Mouse (Mus musculus) embryonic facial prominence, embryonic 10.5 days (tissue): Measurements from ENCODE around the gene Tex2. TPM values are rescaled to one million over a fixed set of nuclear protein-coding genes. Genes with fewer than 3 reads are reported as not detected.
"Not testable (repeated sequence)": the region's sequence is repeated elsewhere in the genome, so short reads cannot be mapped to it uniquely, and the experiment has no call there.

Experiments used
- DNase-seq: peaks from one replicate; pipeline ENCODE4 v3.0.0-alpha.2; 2017; ENCODE audit warnings: low spot score
- H3K27ac ChIP-seq: fragments of 300-500 bp; sonication (generic); replicated peaks from 2 replicates; pipeline ENCODE4 v1.5.1; 2016; ENCODE audit warnings: mild to moderate bottlenecking
- H3K27me3 ChIP-seq: fragments of 300-500 bp; sonication (generic); replicated peaks from 2 replicates; pipeline ENCODE4 v1.6.1; 2016; ENCODE audit warnings: low read depth, mild to moderate bottlenecking; ENCODE audit not compliant: poor library complexity, severe bottlenecking
- H3K36me3 ChIP-seq: fragments of 300-500 bp; sonication (generic); replicated peaks from 2 replicates; pipeline ENCODE4 v1.6.1; 2016; ENCODE audit warnings: mild to moderate bottlenecking, moderate library complexity
- H3K4me1 ChIP-seq: fragments of 300-500 bp; sonication (generic); 2 replicates; pipeline ENCODE4 v1.6.1; 2016
- H3K4me3 ChIP-seq: fragments of 300-500 bp; sonication (generic); 2 replicates; pipeline ENCODE4 v1.5.1; 2016; ENCODE audit warnings: mild to moderate bottlenecking, moderate library complexity
- H3K9me3 ChIP-seq: fragments of 300-500 bp; sonication (generic); 2 replicates; pipeline ENCODE4 v1.6.1; 2016; ENCODE audit warnings: mild to moderate bottlenecking
- whole genome bisulfite sequencing: fragments of 180-500 bp; shearing (Covaris S2); methylation state at CpG from one replicate; pipeline ENCODE4 v1.1.7; 2016; 5-methylcytosine and 5-hydroxymethylcytosine counted together
- polyA plus RNA-seq: library from polyadenylated mRNA; unstranded; fragments of >200 nt; fragmentation: Nextera tagmentation; extraction: Ambion mirVana; gene quantifications from 2 replicates; pipeline ENCODE4 v1.2.1, GENCODE M21; 2016

Tex2 gene
- polyA plus RNA-seq, 1 experiment from 2014 or later = 6.8 TPM

DNA sequence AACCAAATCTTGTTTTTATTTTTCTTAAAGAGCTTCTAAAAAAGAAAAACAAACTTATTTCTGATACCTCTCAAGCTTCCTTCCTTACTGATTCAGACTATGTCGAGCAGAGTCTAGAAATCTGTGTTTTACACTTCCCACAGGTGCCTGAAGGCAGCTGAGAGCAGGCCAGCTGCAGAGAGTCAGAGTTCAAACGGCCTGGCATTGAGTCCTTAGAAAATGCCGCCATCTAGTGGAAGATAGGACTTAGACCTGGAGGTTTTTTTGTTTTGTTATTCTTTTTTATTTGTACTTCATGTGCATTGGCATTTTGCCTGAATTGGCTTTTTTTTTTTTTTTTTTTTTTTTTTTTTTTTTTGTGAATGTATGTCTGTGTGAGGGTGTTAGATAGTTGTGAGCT lies 121.8 kb downstream of the Tex2 start:
- peak; percentile 68 for DNase-seq
- 3% methylated on average over 3 of the region's 3 CpGs for WGBS
- H3K9me3 ChIP-seq = no peaks in the 10 kb centered on the region

DNA sequence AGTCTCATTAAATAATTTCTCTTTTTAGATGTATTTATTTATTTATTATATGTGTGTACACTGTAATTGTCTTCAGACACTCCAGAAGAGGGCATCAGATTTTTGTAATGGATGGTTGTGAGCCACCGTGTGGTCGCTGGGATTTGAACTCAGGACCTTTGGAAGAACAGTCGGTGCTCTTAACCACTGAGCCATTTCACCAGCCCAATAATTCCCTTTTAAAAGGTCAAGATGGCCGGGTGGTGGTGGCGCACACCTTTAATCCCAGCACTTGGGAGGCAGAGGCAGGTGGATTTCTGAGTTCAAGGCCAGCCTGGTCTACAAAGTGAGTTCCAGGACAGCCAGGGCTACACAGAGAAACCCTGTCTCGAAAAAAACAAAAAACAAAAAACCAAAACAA lies 122.6 kb downstream of the Tex2 start:
- not testable (repeated sequence) for H3K9me3 ChIP-seq, H3K27ac ChIP-seq, H3K36me3 ChIP-seq, H3K27me3 ChIP-seq, H3K4me3 ChIP-seq, DNase-seq
- peaks cover 22% of the 10 kb centered on the region for H3K4me1 ChIP-seq
- WGBS = 90% methylated on average over 6 of the region's 6 CpGs

More for the DNA sequence above, 121.8 kb downstream of the Tex2 start:
- H3K36me3 ChIP-seq = no peaks in the 10 kb centered on the region
- no peak overlapping the region for H3K4me3 ChIP-seq
- no peaks in the 10 kb centered on the region for H3K27me3 ChIP-seq
- H3K4me1 ChIP-seq = peaks cover 17% of the 10 kb centered on the region
- H3K27ac ChIP-seq = no peak overlapping the region

DNA sequence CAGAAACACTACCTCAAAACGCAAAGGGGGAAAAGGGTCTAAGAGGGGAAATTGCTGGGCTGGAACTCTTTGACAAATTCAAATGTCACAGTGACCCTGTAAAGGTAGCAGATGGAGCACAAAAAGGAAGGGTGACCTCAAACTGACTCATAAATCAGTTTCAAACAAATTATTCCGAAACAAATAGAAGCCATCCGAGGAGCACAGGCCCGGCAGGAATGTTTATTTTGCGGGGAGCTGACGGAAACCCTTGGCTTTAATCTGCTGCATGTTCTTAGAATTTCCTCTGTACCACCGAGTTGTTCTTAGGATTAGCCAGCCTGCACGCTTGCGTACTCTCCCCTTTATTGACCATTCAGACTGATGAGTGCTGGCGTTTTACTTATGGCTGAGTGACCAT lies 123.2 kb downstream of the Tex2 start:
- Histone ChIP-seq H3K9me3 (no peaks in the 10 kb centered on the region), H3K4me1 (peaks cover 22% of the 10 kb centered on the region), H3K27ac (no peak overlapping the region), H3K4me3 (no peak overlapping the region), H3K27me3 (0 out of 2 replicates have a peak, but pooled peaks cover 4% of the 10 kb centered on the region), H3K36me3 (no peaks in the 10 kb centered on the region)
- DNase-seq = no peak
- whole genome bisulfite sequencing = 61% methylated on average over 10 of the region's 10 CpGs

DNA sequence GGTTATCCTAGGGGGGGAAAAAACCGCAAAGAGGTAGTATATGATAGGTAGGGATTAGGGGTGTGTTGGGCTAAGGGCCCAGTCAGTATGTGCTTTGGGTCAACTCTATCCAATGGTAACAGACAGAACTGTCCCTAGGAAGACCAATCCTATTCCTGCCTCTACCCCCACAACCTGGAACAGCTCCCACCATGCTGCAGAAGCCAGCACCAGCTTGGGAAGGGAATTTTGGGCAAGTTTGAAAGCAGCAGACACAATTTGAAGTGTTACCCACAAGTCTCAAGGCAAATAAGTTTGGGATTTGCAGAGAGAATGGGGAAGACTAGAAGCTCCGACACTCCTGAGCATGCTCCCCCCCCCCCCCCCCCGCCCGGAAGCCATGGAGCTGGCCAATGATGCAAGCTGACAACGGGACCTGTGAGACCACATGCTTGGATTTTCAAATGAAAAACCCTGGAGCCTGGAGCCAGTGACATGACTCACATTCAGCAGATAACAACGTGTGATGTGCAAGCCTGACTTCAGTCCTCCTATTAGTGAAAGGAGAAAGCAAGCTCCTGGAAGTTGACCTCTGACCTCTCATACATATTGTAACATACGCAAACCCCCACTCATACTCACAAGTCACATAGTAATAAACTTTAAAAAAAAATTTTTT lies 124.1 kb downstream of the Tex2 start:
- DNase-seq = no peak
- no peak overlapping the region for H3K4me3 ChIP-seq
- no peak overlapping the region for H3K27ac ChIP-seq
- H3K27me3 ChIP-seq = 0 out of 2 replicates have a peak, but pooled peaks cover 4% of the 10 kb centered on the region
- WGBS = 61% methylated on average over 7 of the region's 7 CpGs
- peaks cover 22% of the 10 kb centered on the region for H3K4me1 ChIP-seq
- no peaks in the 10 kb centered on the region for H3K36me3 ChIP-seq
- H3K9me3 ChIP-seq = no peaks in the 10 kb centered on the region

DNA sequence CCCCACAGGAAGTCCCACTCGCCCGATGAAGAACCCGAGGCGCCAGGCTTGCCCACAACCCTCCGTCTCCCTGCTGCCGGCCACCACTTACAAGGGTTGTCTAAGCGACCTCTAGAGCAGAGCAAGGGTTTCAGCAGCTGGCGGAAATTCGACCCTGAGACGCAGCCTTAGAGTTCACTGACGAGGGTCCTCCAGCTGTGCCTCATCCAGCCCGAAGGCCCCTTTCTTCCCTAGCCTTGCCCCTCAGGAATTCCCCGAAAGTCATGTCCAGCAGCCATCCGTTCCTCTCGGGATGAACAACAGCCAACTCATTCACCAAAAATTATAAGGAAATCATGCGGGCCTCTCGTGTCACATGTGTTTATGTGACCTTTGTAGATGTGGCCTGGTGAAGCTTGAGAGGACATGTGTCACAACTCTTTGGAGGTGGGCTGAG lies 125.1 kb downstream of the Tex2 start:
- H3K36me3 ChIP-seq = no peaks in the 10 kb centered on the region
- 12% methylated on average over 17 of the region's 17 CpGs for WGBS
- H3K9me3 ChIP-seq = no peaks in the 10 kb centered on the region
- H3K4me1 ChIP-seq = peaks cover 22% of the 10 kb centered on the region
- DNase-seq = no peak
- 0 out of 2 replicates have a peak, but pooled peaks cover 4% of the 10 kb centered on the region for H3K27me3 ChIP-seq
- peak overlapping the region; percentile 98 for H3K4me3 ChIP-seq
- peak overlapping the region; percentile 87 for H3K27ac ChIP-seq

DNA sequence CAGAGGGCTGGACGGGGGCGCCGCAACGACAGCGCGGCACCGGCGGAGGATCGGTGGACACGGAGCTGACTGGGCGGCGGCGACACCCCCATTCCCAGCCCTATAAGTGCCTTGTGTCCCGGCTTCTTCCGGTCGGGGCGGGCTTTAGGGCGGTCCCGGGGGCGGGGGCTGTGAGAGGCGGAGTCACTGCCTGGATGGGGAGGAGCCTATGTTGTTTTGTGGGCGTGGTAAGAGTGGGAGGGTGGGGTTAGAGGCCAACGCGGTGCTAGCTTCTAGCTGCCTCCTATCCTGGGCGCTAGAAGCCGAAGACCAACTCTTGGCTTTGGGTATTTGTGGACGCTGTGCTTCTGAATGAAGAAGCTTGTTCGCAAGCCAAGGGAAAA lies 125.5 kb downstream of the Tex2 start, which contains the start of gene Ern1:
Ern1 (minus strand) TSS at position 120 of the 383 bp plus-strand sequence.
- DNase-seq = peak; percentile 98
- WGBS = under 1% methylated on average over 28 of the region's 28 CpGs

DNA sequence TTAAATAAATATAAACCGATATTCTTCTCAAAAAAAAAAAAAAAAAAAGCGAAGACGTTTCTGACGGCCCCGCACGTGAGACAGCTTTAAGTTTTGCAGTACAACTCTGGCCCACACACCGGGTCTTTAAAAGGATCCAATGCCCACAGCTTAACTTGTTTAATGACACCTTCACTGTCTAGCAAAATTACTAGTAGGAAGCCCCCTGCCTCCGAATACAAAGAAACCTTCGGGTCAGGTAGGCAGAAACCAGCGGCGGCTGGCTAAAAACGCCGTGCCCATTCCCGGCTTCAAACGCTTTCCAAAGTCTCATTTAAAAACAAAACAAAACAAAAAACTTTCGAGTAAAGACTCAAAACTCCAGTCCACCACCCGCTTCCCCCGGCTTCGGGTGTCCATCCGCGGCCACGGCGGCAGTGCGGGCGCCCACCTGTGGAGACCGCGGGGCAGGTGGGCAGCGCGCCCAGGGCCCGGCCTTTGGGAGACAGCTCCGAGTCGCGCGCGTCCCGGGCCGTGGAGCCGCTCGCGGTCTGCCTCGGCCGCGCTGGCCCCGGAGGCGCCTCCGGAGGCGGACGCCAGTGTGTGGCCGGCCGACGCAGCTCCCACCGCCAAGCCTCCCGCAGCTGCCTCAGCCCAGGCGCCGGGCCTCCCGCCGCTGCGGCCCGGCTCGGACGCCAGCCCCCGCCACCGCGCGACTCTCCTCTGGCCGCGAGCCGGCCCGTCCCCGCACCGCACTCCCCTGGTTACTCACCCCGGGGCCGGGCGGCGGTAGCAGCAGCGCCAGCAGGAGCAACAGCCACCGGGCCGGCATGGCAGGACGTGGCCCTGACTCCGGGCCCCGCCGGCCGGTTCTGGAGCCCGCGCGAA lies 126.1 kb downstream of the Tex2 start:
- Histone ChIP-seq H3K9me3 (no peaks in the 10 kb centered on the region), H3K27me3 (0 out of 2 replicates have a peak, but pooled peaks cover 4% of the 10 kb centered on the region), H3K4me3 (peak overlapping the region; percentile 98), H3K27ac (peak overlapping the region; percentile 87), H3K36me3 (no peaks in the 10 kb centered on the region), H3K4me1 (peaks cover 22% of the 10 kb centered on the region)
- under 1% methylated on average over 86 of the region's 86 CpGs for WGBS
- no peak for DNase-seq

More for the DNA sequence above, 125.5 kb downstream of the Tex2 start, which contains the start of gene Ern1:
- Histone ChIP-seq H3K4me1 (peaks cover 22% of the 10 kb centered on the region), H3K27me3 (0 out of 2 replicates have a peak, but pooled peaks cover 4% of the 10 kb centered on the region), H3K9me3 (no peaks in the 10 kb centered on the region), H3K36me3 (no peaks in the 10 kb centered on the region), H3K4me3 (peak within 1 kb of the TSS; percentile 98), H3K27ac (peak within 1 kb of the TSS; percentile 87)

DNA sequence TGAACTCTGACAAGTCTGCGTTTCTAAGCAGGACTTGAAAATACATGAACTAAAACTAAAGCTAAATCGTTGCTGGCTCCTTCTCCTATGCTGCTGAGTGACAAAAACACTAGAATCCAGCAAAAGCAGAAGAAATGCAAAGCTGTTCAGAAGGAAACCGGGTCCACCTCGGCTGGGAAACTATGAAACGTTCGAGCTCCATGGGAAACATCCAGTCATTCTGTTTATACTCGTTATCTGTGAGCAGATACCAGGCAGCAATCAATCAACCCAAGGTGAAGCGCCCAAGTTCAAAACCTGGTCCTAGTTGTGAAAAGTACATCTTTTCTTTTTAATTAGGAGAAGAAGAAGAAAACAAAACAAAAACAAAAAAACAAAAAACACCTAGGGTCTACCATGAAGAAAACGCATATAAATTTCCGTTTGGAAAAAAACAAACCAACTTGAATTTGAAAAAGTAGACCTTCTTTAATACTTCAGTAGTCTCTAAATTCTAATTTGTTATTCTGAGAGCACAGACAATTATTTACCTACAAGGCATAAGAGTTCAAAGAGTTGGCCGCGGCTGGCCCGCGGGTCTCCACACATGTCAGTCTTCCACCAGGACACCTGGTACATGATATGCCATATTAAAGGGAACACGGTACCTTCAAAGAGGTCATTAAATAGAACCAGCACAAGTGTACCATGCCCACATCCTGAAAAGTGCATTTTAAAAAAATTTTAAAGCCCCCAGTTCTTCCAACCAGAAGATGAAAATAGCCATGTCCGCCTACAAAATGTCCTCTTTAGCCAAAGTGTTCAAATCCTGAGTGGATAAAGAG lies 127.0 kb downstream of the Tex2 start:
- no peaks in the 10 kb centered on the region for H3K36me3 ChIP-seq
- no peak overlapping the region for H3K27ac ChIP-seq
- H3K27me3 ChIP-seq = 0 out of 2 replicates have a peak, but pooled peaks cover 4% of the 10 kb centered on the region
- peaks cover 22% of the 10 kb centered on the region for H3K4me1 ChIP-seq
- 62% methylated on average over 16 of the region's 16 CpGs for WGBS
- H3K9me3 ChIP-seq = no peaks in the 10 kb centered on the region
- H3K4me3 ChIP-seq = peak overlapping the region; percentile 98
- no peak for DNase-seq

DNA sequence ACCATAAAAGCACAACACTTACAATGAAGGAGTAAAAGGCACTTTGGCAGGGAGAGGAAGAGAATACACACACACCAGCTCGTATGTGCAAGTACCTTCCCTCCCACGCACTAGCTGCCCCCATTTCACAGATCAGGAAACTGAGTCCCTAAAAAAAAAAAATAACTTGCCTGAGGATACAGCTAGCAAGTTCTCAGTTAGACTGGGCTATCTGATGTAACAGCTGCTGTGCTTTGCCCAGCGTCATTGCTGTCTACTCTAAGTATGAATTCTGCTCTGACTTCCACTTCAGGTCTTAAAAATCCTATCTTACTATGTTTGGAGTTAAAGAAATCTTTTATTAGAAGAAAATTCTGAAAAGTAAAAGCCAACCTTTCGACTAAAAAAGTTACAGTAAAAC lies 127.6 kb downstream of the Tex2 start:
- peaks cover 22% of the 10 kb centered on the region for H3K4me1 ChIP-seq
- H3K36me3 ChIP-seq = no peaks in the 10 kb centered on the region
- 90% methylated on average over 4 of the region's 4 CpGs for WGBS
- H3K9me3 ChIP-seq = no peaks in the 10 kb centered on the region
- H3K27me3 ChIP-seq = 0 out of 2 replicates have a peak, but pooled peaks cover 4% of the 10 kb centered on the region
- no peak for DNase-seq
- no peak overlapping the region for H3K4me3 ChIP-seq
- H3K27ac ChIP-seq = no peak overlapping the region

DNA sequence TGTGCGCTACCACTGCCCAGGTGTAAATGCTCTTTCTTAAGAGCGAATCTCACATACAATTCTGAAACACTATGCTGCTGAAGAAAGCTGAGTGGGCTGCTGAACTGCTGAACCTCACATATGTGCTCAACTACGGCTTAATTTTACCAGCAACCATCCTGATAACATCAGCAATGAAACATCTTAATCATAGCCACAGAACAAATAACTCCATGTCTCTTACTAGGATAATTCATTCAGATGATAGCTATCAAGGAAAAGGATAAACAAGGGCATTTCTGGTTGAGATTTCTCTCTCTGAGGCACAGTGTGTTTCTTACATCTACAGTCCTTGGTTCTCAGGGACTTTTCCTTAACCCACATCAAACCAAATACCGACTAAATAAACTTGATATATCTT lies 128.3 kb downstream of the Tex2 start:
- no peaks in the 10 kb centered on the region for H3K36me3 ChIP-seq

DNA sequence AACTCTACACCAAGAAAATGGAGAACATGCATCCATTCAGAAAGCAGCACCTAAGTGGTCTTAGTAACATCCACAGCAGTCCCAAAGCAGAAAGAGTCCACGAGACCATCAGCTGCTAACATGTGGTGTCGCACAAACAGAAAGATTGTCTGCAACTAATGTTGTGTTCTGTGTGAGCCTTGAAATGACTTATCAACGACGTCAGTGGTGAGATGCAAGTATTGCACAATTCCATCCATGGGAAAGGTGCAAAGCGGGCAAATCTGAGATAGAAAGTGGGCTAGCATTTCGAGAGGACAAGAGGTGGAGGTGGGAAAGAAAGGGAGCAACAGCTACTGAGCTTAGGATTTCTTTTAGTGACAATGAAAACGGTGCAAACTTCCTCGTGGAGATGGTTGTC lies 130.4 kb downstream of the Tex2 start:
- no peak overlapping the region for H3K4me3 ChIP-seq
- DNase-seq = no peak
- H3K27me3 ChIP-seq = 0 out of 2 replicates have a peak, but pooled peaks cover 4% of the 10 kb centered on the region
- no peaks in the 10 kb centered on the region for H3K36me3 ChIP-seq
- no peaks in the 10 kb centered on the region for H3K9me3 ChIP-seq
- no peak overlapping the region for H3K27ac ChIP-seq
- 91% methylated on average over 8 of the region's 8 CpGs for WGBS
- peaks cover 19% of the 10 kb centered on the region for H3K4me1 ChIP-seq

More for the DNA sequence above, 128.3 kb downstream of the Tex2 start:
- WGBS = 91% methylated on average over 4 of the region's 4 CpGs
- peaks cover 28% of the 10 kb centered on the region for H3K4me1 ChIP-seq
- H3K4me3 ChIP-seq = no peak overlapping the region
- H3K9me3 ChIP-seq = no peaks in the 10 kb centered on the region
- H3K27me3 ChIP-seq = 0 out of 2 replicates have a peak, but pooled peaks cover 4% of the 10 kb centered on the region
- DNase-seq = no peak
- no peak overlapping the region for H3K27ac ChIP-seq

DNA sequence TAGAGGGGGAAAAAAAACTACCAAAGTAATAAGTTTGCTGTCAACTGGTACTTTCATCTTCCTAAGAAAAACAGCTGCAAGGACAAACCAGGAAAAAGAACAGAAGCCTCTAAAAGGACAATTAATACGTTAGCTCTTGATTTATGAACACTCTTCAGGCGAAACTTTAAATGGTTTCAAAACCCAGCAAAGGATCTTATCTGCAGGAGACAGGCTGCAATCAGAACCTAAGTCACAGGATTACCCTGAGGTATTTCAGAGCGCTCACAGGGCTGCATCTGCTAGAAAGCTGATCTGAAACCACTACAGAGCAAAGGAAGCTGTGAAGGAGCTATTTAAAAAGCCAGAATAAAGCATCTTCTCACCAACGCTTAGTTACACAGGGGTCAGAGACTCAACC lies 131.6 kb downstream of the Tex2 start:
- Histone ChIP-seq H3K27ac (no peak overlapping the region), H3K4me1 (peaks cover 14% of the 10 kb centered on the region), H3K36me3 (no peaks in the 10 kb centered on the region), H3K27me3 (0 out of 2 replicates have a peak, but pooled peaks cover 4% of the 10 kb centered on the region), H3K9me3 (no peaks in the 10 kb centered on the region), H3K4me3 (no peak overlapping the region)
- DNase-seq = no peak
- WGBS = 80% methylated on average over 4 of the region's 4 CpGs
